17 mouse cellular contexts compared by ENCODE assay signal in genomic region chr14:29191426-29191825, GRCm38 (mm10).
"Had no signal": no experiment of that assay in that cellular context is flagged by ENCODE, and none has a peak within 500 bp of the region (broad histone marks: within the 10 kb centered on the region; RNA-seq: fewer than 3 reads in every experiment).

No protein-coding gene starts in this region.

- H3K4me2 ChIP-seq: lung, embryonic 14.5 days; midbrain, embryonic 11.5 days; midbrain, embryonic 13.5 days; midbrain, embryonic 15.5 days; neural tube, embryonic 12.5 days had no signal

- H3K27ac ChIP-seq: macrophage; midbrain, embryonic 13.5 days; midbrain, embryonic 15.5 days; neural tube, embryonic 12.5 days had no signal

- DNase-seq: lung, adult 18-20 months; lung, embryonic 14.5 days; lung, postnatal 14 days; lung, postnatal 36 days; retina, postnatal 1 day; right cerebral cortex, postnatal 14 days; right cerebral cortex, postnatal 4 days; spleen, adult 18-20 months; thymus, adult 2 months; thymus, postnatal 25 days; thymus, postnatal 4 days had no signal

- H3K4me3 ChIP-seq: megakaryocyte, embryonic 14.5 days; midbrain, embryonic 13.5 days; midbrain, embryonic 15.5 days; neural tube, embryonic 12.5 days had no signal

- H3K36me3 ChIP-seq: midbrain, embryonic 13.5 days; midbrain, embryonic 15.5 days; neural tube, embryonic 12.5 days had no signal

- H3K4me1 ChIP-seq: megakaryocyte, embryonic 14.5 days; midbrain, embryonic 13.5 days; midbrain, embryonic 15.5 days; neural tube, embryonic 12.5 days had no signal

- H3K9ac ChIP-seq: lung, embryonic 14.5 days; midbrain, embryonic 13.5 days; midbrain, embryonic 15.5 days; neural tube, embryonic 12.5 days had no signal

- ATAC-seq: midbrain, embryonic 13.5 days; midbrain, embryonic 15.5 days had no signal

- H3K27me3 ChIP-seq: megakaryocyte, embryonic 14.5 days; midbrain, embryonic 15.5 days; neural tube, embryonic 12.5 days had no signal

- H3K9me3 ChIP-seq: midbrain, embryonic 13.5 days; midbrain, embryonic 15.5 days; neural tube, embryonic 12.5 days had no signal
